Mouse (Mus musculus) megakaryocyte-erythroid progenitor cell, adult 5 weeks (primary cell): ENCODE data around the gene Ccnk. TPM values are rescaled to one million over a fixed set of nuclear protein-coding genes. Genes with fewer than 3 reads are reported as not detected.

Source experiments
- polyA plus RNA-seq: library from polyadenylated mRNA; stranded (reverse); fragments of >175 nt; gene quantifications from 2 replicates; pipeline ENCODE4 v1.2.3, GENCODE M21; 2012

The Ccnk gene
- polyA plus RNA-seq = 131 and 140 TPM in 2 replicates

GRCm38 (mm10) chr12:108179321-108180266 is at the start of gene Ccnk:
Ccnk (plus strand) TSS chr12:108179579.

GRCm38 (mm10) chr12:108179246-108179320 is 296 bp upstream of the Ccnk start, which contains the start of gene Setd3:
Setd3 (minus strand) TSS chr12:108179314.

Other genes starting within 250 kb of the Ccnk start
- 0.48 and 0.73 TPM in 2 replicates for gene Bcl11b, start 176.0 kb upstream of the Ccnk start, polyA plus RNA-seq
- 13.8 and 16.3 TPM in 2 replicates for gene Setd3, start 265 bp upstream of the Ccnk start, polyA plus RNA-seq
- gene Ccdc85c, start 95.8 kb downstream of the Ccnk start, polyA plus RNA-seq = 5.6 and 6.7 TPM in 2 replicates
- not detected in 2 replicates for gene Hhipl1, start 126.7 kb downstream of the Ccnk start, polyA plus RNA-seq
- 0.12 and 0.44 TPM in 2 replicates for gene Cyp46a1, start 154.8 kb downstream of the Ccnk start, polyA plus RNA-seq
- gene Eml1, start 191.4 kb downstream of the Ccnk start, polyA plus RNA-seq = not detected in 2 replicates